Mouse (Mus musculus) regulatory T cell (primary cell): Measurements from ENCODE around the gene Tsc22d4.

Experiments used
- in situ Hi-C: fragments of 300-600 bp; cut with MboI, MseI; formaldehyde crosslinking; loops from one replicate; pipeline ENCODE4 v1.15.1; 2025; ENCODE audit warnings: high pct_unique_total_duplicates

Gene Tsc22d4

DNA sequence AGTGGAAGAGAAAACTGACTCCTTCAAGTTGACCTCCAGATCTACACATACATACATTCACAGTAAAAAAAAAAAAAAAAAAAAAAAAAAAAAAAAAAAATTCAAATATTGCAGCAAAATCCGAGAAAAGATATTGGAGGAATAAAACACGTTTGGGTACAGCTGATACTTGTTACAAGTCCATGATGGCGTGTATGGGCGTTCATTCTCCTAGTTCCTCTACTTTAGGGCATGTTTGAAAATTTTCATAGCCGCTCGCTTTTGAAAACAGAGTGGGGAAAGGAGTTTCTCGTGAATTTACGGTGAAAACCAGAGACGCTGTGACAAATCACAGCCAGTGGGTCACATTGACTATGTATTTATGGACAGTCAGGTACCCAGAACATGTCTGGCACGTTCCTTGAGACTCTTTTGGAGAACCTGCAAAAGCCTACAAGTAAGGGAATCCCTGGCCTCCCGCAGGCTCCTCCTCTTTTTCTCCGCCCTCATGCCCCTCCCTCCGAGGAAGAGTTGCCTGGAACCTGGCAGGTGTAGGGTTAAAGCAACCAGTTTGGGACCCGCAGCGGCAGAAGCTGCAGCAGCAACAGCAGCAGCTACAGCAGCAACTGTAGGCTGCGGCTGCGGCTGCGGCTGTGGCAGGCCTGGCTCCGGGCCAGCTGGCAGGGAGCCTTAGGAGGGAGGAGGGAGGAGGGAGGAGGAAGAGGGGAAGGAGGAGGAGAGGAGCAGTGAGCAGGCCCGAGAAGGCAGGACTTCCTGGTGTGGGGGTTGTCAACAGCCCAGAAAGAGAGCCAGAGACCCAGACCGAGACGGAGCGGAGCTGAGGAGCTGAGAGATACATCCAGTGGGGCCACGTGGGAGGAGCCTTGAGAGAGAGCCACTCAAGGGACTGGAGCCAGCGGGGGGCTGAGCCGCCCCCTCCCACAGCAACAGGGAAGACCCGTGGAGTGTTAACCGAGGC, at the start of gene Tsc22d4:
TSS of gene Tsc22d4 (plus strand) at position 517 of the 958 bp plus-strand sequence.
- in situ Hi-C loops: loop anchor here (10.0 kb wide), 1 partner anchor 681 kb away; no protein-coding TSS in a partner anchor

DNA sequence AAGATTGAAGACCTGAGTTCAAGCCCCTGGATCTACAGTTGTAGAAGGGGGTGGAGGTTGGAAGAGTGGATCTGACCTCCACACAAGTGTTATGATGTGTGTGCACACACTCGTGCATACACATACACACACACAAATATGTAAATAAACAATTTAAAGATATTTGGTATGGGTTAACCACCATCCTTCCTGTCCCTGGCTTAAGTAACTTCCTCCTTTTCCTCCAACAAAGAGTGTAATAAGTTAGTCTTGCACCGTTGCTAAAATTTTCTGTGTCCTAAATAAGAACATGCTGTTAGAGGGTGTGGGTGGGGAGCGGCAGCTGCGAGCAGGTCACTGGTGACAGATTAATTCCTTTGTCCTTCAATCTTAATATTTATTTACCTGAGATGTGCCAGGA, 49.6 kb upstream of the Tsc22d4 start:
- in situ Hi-C loops: no loop called here

DNA sequence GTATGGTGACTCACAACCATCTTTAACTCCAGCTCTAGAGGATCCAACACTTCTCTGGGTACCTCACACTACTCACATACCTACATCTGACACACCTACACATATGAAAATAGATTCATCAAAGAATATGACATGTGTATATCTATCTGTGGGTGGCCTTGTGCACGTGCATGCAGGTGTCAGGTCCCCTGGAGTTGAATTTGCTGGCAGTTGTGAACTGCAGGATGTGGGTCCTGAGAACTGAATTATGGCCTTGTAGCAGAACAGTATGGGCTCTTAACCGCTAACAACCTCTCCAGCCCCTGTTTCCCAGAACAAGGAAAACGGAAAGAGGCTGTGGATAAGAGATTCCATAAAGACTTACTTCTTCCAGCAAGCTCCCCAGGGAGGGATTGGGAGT, 46.5 kb upstream of the Tsc22d4 start:
- in situ Hi-C loops: no loop called here

DNA sequence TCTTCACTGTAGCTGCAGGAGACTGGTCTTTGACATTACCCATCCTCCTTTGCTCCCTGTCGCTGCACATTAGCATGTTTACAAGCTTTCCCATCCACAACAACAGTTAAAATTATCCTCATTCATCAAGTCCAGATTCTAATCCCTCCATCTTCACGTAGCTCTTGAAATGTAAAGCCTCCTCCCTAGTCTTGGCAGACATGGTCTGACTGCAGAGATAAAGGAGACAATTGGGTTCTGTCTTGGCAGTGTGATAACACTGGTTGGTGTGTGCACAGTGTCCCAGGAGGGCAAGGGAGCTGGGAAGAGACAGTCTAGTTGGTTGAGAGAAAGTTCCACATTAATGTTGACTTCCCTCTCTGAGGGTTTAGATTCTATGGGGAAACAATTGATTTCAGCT, 45.7 kb upstream of the Tsc22d4 start:
- in situ Hi-C loops: no loop called here

DNA sequence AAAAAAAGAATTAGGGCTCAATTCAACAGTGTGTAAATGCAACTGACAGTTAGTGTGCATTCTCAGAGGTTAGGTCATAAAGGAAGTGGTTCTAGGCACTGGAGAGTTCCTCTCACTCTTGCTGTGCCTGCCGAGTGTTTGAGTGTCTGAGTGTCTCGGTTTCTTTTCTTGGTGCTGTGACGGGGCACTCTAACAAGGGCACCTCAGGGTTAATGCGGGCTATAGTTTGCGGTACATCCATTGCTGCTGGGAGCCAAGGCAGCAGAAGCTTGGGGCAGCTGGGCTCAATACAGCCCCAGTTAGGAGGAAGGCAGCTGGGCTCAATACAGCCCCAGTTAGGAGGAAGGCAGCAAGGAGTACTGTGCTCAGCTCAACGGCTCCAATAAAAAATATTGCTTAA, 40.3 kb upstream of the Tsc22d4 start:
- in situ Hi-C loops: no loop called here

DNA sequence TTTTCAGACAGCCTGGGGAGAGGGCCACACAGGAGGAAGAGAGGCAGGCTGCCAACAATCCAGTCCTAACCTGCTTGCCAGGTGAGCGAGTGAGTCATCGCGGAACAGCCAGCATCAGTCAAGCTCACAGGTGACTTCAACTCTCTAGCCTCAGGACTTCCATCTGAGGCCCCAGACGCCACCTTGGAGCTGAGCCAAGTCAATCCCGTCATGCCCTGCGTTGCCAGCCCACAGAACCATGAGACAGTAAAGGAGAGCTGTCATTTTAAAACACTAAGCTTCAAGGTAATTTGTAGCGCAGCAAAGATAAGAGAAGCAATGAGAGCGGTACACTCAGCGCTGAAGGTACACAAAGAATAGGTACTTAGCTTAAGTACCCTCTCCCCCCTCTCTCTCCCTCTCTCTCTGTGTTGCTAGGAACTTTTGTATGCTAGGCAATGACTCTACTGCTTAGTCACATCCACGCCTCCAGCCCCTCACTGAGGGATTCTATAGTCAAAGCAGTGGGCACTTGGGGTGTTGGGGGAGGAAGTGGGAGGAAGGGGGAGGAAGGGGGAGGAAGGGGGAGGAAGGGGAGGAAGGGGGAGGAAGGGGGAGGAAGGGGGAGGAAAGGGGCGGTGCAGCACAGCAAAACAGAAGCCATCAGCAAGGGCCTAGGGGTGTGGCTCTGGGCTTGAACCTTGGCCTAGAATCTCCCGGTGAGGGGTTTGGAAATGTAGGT, 38.5 kb upstream of the Tsc22d4 start:
- in situ Hi-C loops: no loop called here

DNA sequence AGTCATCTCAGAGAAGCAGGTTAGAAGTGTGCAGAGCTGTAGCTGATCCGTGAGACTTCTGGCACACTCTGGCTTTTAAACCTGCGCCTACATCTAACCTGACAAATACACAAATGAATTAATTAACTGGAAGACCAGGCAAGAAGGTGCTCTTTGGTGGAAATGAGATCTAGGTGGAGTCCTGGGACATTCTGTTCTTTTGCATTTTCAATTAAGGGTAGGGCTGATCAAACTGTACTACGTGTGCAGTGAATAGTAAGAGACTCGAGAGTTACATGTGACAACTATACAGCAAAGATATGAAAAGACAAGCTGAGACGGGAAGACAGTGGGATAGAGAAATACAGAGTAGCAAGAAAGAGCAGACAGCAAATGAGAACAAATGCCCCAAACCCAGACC, 32.1 kb upstream of the Tsc22d4 start:
- in situ Hi-C loops: no loop called here

DNA sequence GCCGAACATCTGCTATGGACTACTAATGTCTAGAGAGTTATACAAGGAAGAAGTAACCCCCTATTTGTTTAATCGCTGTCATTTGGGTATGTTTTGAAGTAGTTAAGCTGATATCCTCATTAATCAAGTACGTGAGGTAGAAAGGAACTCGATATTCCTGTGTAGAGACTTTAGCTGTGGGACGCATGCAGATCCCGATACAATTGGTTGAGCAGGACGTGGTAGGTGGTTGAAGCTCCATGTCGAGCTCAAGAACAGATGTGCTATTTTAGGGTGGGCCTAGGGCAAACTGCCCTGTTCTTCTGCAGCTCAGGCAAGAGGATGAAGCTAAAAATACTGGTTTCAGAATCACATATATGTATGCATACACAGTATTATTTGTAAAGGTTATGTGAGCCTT, 29.8 kb upstream of the Tsc22d4 start:
- in situ Hi-C loops: no loop called here

DNA sequence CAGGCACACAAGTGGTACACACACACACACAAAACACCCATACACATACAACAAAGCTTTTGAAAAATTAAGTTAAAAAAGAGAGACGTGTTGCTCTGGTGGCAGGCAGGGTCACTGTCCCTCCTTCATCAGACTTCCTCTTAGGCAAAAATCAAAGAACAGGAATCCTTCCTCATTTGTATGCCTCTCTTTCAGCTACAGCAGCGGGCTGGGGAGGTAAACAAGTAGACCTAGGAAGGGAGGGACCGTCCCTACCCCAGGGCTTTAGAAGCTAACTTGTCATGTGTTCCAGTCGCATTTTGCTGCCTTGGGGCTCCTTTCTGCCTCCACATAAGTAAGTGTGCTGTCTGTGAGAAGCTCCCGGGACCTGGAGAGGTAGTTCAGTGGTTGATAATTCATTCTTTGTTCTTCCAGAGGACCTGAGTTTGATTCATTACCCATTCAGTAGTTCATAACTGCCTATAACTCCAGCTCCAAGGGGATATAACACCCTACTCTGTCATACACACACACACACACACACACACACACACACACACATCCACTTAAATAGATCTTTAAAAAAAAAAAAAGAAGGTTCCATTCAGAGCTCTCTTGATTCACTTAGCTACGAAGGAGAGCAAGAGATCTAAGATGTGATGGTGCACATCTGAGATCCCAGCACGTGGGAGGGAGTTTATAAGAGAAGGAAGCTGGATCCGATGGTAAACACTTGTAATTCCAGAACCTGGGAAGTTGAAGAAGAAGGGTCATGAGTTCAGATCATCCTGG, 27.3 kb upstream of the Tsc22d4 start:
- in situ Hi-C loops: no loop called here

DNA sequence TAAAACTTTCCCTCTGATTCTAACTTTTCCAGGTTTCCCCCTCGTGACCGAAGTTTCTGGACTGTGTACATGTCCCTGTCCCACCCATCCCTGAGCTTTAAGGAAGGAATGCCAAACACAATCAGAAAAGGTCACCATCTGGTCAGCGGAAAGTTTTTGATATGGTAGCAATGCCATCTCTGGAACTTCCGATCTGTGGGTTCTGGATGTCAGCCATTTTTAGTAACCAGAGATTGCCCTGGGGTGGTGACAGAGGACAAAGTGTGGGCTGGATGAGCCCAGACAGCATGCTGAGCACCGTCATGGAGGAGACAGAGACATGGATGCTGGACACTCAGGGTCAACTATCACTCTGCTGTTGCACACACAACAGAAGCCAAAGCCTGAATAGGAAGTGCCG, 26.4 kb upstream of the Tsc22d4 start:
- in situ Hi-C loops: no loop called here

DNA sequence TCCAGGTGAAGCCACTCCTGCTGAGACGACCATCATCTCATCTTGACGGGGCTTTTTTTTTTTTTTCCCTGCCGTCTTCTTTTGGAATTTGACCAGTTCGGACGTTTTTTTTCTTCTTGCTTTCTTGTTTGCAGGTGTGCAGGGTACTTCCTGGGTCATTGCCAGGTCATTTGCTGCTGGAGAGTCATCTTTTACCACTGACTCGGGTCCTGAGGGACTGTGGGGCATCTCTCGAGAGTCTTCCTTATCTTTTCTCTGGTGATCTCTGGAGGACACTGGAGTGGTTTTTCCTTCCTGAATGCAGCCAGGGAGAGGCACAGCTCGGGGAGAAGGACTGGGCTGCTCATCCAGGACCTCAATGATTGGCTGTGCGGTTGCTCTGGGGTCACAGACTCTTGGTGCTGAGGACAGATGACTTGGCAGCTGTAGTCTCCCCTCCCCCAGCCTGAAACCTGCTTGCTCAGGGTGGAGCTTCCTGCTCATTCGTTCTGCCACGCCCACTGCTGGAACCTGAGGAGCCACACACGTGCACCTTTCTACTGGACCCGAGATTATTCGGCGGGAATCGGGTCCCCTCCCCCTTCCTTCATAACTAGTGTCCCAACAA, 24.9 kb upstream of the Tsc22d4 start:
- in situ Hi-C loops: loop anchor here (10.0 kb wide), 1 partner anchor 1276 kb away; no protein-coding TSS in a partner anchor

DNA sequence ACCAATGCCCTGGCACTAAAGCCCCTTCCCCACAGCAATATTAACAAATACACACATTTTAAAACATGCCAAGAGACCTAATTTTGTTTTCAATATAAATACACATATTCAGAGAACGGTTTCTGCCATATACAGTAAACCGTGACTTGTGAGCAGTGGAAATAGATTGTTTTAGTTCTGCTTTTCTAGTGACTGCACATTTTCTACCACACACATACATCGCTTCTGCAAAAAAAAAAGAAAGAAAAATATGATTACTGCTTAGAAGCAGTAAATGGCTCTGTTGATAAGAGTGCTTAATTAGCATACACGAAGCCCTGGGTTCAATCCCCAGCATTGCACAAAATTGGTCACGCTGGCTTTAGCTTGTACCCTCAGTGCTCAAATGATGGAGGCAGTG, 21.7 kb upstream of the Tsc22d4 start:
- in situ Hi-C loops: loop anchor here (10.0 kb wide), 1 partner anchor 1279 kb away; no protein-coding TSS in a partner anchor

DNA sequence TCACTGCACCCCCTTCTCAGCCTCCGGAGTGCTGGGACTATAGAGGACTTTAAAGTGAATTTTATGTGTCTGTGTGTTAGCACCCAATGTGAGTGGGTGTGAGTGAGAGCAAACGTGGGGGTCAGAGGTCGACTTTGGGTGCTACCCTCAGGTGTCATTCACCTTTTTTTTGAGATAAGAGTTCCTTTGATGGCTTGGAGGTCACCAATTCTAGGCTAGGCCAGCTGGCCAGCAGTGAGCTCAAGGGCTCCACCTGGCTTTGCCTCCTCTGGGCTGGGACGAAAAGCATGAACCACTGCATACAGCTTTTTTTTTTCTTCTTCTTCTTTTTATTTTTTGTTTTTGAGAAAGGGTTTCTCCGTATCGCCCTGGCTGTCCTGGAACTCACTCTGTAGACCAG, 18.8 kb upstream of the Tsc22d4 start:
- in situ Hi-C loops: loop anchor here (10.0 kb wide), 1 partner anchor 1282 kb away; no protein-coding TSS in a partner anchor

DNA sequence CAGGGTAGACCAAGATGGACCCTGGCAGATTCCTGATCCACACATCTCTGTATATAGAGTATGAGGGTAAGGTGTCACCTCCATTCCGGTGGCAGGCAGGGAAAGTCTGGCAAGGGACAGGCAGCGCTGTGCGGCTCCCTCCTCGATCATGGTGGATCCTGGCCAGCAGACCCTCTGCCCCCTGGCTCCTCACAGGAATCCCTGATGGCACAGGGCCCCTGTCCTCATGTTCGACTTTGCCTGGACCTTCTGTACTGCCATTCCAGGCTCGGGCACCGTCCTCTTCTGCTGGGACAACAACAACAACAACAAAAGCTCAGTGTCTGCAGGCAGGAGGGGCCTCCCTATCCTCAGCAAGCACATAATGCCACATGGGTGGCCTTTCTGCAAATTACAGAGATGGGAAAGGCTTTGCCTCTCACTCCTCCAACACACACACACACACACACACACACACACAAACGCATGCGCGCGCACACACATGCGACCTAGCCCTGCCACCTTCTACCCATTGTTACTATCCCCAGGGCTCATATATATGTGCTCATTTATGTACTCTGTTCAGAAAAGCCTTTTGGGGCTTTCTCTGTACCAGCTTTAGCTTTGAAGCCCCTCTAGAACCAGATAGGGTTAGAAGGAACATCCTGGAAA, 11.8 kb upstream of the Tsc22d4 start:
- in situ Hi-C loops: no loop called here

DNA sequence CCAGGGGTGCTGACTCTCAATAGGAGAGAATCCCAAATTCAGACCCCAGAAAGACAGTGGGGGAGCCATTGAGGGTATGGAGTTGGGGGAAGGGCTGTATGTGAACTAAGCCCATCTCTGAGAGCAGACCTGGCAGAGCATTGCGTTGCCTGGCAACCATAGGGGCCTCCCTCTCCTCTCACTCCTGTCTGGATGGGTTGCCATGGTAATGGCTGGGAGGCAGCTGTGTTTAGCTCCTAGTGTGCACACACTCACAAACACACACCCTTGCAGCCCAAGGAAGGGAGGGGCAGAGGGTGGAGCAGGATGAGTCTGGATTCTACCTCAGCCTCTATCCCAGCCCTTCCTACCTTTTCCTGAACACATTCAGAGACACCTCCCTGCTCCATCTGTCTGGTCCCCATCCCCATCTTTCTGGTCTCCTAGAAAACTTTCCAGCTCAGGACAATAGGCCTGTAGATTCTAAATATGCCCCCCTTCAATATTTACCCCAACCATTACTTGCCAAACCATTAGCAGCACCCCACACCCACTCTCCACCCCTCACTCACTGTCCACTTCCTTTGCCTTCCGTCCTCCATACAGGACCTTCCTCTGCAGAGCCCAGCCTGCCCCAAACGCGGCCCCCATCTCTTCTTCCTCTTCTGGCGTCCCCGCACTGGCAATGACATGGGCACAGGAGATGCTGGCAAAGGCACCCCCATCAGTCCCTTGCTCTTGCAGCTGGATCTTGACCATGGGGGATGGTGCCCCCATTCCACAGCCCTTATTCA, 11.1 kb upstream of the Tsc22d4 start:
- in situ Hi-C loops: no loop called here

DNA sequence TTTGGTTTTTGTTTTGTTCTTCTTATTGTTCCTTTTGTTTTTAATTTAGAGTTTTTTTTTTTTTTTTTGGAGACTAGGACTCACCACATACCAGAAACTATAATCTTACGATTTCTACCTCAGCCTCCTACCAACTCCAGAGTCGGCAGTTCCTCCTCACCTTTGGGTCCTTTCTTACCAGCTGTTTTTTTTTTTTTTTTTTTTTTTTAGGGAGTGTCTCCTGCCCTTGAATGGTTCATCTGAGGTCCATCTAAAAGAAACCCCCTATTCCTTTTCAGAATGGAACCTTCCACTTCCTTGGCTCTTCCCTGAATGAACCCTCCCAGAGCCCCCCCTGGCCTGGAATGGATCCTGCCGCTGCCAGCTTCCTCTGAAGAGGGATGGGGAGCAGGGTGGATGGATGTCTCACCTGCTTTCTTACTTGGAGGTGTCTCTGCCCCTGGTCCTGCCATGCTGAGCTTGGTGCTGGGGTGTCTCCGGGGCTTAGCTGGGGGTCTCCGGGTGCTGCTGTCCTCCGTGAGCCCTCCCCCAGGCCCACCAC, 8.1 kb upstream of the Tsc22d4 start:
- in situ Hi-C loops: no loop called here

DNA sequence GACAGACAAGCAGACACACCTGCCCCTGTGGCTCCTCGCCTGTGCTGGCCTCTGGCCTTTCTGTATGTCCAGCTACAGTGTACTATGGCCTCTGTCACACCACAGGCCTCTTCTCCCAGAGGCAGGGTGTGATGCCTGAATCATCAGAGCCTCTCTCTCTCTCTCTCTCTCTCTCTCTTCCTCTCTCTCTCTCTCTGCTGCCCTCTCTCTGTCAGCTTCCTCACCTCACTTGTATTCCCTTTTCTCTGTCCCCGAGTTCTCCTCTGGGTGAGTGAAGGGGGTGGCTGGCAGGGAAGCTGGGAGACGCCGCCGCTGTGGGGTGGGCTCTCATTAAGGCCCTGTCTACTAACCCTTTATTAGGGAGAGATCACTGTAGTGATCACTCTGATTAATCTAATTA, 7.0 kb upstream of the Tsc22d4 start:
- in situ Hi-C loops: no loop called here

DNA sequence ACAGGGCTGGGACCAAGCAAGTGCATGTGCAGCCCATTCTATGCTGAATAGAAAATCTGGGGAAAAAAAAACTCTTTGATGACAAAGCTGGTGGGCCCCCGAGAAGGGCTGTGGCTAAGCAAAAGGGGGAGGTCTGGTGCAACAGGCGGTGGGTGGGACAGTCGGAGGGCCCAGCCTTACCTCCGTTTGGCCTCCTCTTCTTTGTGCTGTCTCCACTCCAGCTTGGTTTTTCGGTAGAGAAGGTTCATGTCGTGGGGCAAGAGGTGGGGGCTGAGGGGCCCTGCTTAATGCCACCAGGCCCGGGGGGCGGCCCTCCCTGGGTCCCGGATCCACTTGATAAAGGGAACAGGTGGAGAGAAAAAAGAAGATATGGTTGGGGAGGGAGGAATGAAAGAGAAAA, 6.1 kb upstream of the Tsc22d4 start:
- in situ Hi-C loops: no loop called here

DNA sequence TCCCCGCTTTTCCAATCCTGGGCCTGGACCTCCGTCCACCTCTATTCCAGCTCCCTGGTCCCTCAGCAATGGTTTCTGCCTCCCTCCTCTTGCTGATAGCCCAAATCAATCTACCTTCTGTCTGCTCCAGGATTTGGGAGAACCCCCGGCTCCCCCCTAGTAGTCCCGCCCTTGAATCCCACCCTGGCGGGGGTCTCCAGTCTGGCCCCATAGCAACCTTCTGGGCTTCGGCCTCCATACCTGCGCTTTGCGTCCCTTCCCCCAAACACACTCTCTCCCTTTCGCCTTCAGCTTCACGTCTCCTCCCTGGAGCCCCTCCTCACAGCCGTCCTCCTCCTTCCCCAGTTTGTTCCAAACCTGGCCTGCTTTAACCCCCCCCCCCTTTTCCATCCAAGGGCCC, 5.0 kb upstream of the Tsc22d4 start:
- in situ Hi-C loops: loop anchor here (10.0 kb wide), 1 partner anchor 676 kb away; no protein-coding TSS in a partner anchor
